Mouse (Mus musculus): ENCODE data around the gene Klhl10. TPM values are rescaled to one million over a fixed set of nuclear protein-coding genes. Genes with fewer than 3 reads are reported as not detected.

Klhl10 gene
- total and polyA plus RNA-seq, 2 experiments from 2014 or later = 0.29 to 0.65 TPM

- H3K9ac ChIP-seq = no peak overlapping the region
- DNase-seq (no peak), ATAC-seq (no peak)
- H3K27me3 ChIP-seq (ENCODE audit: insufficient read depth, low read length) = no peaks in the 10 kb centered on the region
- H3K4me1 ChIP-seq (ENCODE audit: insufficient read depth) = no peaks in the 10 kb centered on the region
- no peak overlapping the region for H3K27ac ChIP-seq (ENCODE audit: low read depth, low read length)
- TF ChIP-seq CTCF (IDR thresholded peaks at IDR 0.05; ENCODE audit: low read depth) = no peak
- H3K4me3 ChIP-seq (ENCODE audit: low read depth, low read length) = no peak overlapping the region
- no peak overlapping the region for H3K4me2 ChIP-seq (ENCODE audit: low read depth)
- H3K9me3 ChIP-seq (ENCODE audit: low read length) = no peaks in the 10 kb centered on the region
- WGBS = 76% methylated on average over 3 of the region's 3 CpGs
- peaks cover 96% of the 10 kb centered on the region for H3K36me3 ChIP-seq (ENCODE audit: insufficient read depth)
Observed at GRCm38 (mm10) chr11:100500241-100500640, 58.5 kb downstream of the Klhl10 start.

GRCm38 (mm10) chr11:100500651-100501050 is 58.9 kb downstream of the Klhl10 start:
- WGBS = 80% methylated on average over 7 of the region's 7 CpGs
- peaks cover 96% of the 10 kb centered on the region for H3K36me3 ChIP-seq (ENCODE audit: insufficient read depth)
- no peak overlapping the region for H3K4me3 ChIP-seq (ENCODE audit: low read depth, low read length)
- H3K27me3 ChIP-seq (ENCODE audit: insufficient read depth, low read length) = no peaks in the 10 kb centered on the region
- H3K9me3 ChIP-seq (ENCODE audit: low read length) = no peaks in the 10 kb centered on the region
- TF ChIP-seq CTCF (IDR thresholded peaks at IDR 0.05; ENCODE audit: low read depth) = no peak
- no peak for ATAC-seq
- no peak for DNase-seq
- no peak overlapping the region for H3K4me2 ChIP-seq (ENCODE audit: low read depth)
- no peaks in the 10 kb centered on the region for H3K4me1 ChIP-seq (ENCODE audit: insufficient read depth)
- no peak overlapping the region for H3K27ac ChIP-seq (ENCODE audit: low read depth, low read length)
- H3K9ac ChIP-seq = no peak overlapping the region

- Histone ChIP-seq H3K9me3 (ENCODE audit: low read length) (no peaks in the 10 kb centered on the region), H3K27me3 (ENCODE audit: insufficient read depth, low read length) (no peaks in the 10 kb centered on the region), H3K27ac (ENCODE audit: low read depth, low read length) (no peak overlapping the region), H3K36me3 (ENCODE audit: insufficient read depth) (peaks cover 93% of the 10 kb centered on the region), H3K4me2 (ENCODE audit: low read depth) (no peak overlapping the region), H3K4me1 (ENCODE audit: insufficient read depth) (no peaks in the 10 kb centered on the region), H3K9ac (no peak overlapping the region), H3K4me3 (ENCODE audit: low read depth, low read length) (no peak overlapping the region)
- no peak for ATAC-seq
- no peak for TF ChIP-seq CTCF (IDR thresholded peaks at IDR 0.05; ENCODE audit: low read depth)
- 14% methylated on average over 6 of the region's 6 CpGs for WGBS
- DNase-seq = no peak
Observed at GRCm38 (mm10) chr11:100501321-100501720, 59.6 kb downstream of the Klhl10 start.

GRCm38 (mm10) chr11:100504990-100505660 is 63.4 kb downstream of the Klhl10 start:
- Histone ChIP-seq H3K27me3 (ENCODE audit: insufficient read depth, low read length) (no peaks in the 10 kb centered on the region), H3K4me1 (ENCODE audit: insufficient read depth) (no peaks in the 10 kb centered on the region), H3K4me2 (ENCODE audit: low read depth) (no peak overlapping the region), H3K27ac (ENCODE audit: low read depth, low read length) (no peak overlapping the region), H3K9me3 (ENCODE audit: low read length) (no peaks in the 10 kb centered on the region), H3K4me3 (ENCODE audit: low read depth, low read length) (no peak overlapping the region), H3K9ac (no peak overlapping the region), H3K36me3 (ENCODE audit: insufficient read depth) (peaks cover 81% of the 10 kb centered on the region)
- DNase-seq (no peak), ATAC-seq (no peak)
- WGBS = 88% methylated on average over 12 of the region's 12 CpGs
- no peak for TF ChIP-seq CTCF (IDR thresholded peaks at IDR 0.05; ENCODE audit: low read depth)

GRCm38 (mm10) chr11:100505997-100506396 is 64.3 kb downstream of the Klhl10 start:
- H3K4me2 ChIP-seq (ENCODE audit: low read depth) = no peak overlapping the region
- TF ChIP-seq CTCF (IDR thresholded peaks at IDR 0.05; ENCODE audit: low read depth) = no peak
- no peaks in the 10 kb centered on the region for H3K9me3 ChIP-seq (ENCODE audit: low read length)
- H3K9ac ChIP-seq = no peak overlapping the region
- WGBS = 81% methylated on average over 8 of the region's 8 CpGs
- ATAC-seq = no peak
- no peak for DNase-seq
- peaks cover 75% of the 10 kb centered on the region for H3K36me3 ChIP-seq (ENCODE audit: insufficient read depth)
- H3K27ac ChIP-seq (ENCODE audit: low read depth, low read length) = no peak overlapping the region
- H3K4me3 ChIP-seq (ENCODE audit: low read depth, low read length) = no peak overlapping the region
- no peaks in the 10 kb centered on the region for H3K27me3 ChIP-seq (ENCODE audit: insufficient read depth, low read length)
- no peaks in the 10 kb centered on the region for H3K4me1 ChIP-seq (ENCODE audit: insufficient read depth)

Small RNA genes within 50 kb of the gene (microRNA-seq; reads per million reads assigned to microRNA genes)
- gene Gm27374 (0 reads per million in 2 experiments), gene Mir7116 (0 to 0.98 reads per million in 2 experiments)

Other genes with a start within 250 kb of the Klhl10 start
- gene Krt9, start 248.7 kb upstream of the Klhl10 start, total RNA-seq (2014; rRNA removed) = not detected in 2 replicates
- 0.06 TPM in 1 of 2 replicates, not detected in the other for gene Krt9, start 248.7 kb upstream of the Klhl10 start, polyA plus RNA-seq (2015; fragmentation: Nextera tagmentation; extraction: Ambion mirVana)
- gene Krt14, start 234.4 kb upstream of the Klhl10 start, total RNA-seq (2014; rRNA removed) = 0.14 and 0.15 TPM in 2 replicates
- 0.63 and 0.88 TPM in 2 replicates for gene Krt14, start 234.4 kb upstream of the Klhl10 start, polyA plus RNA-seq (2015; fragmentation: Nextera tagmentation; extraction: Ambion mirVana)
- not detected in 2 replicates for gene Krt16, start 193.0 kb upstream of the Klhl10 start, total RNA-seq (2014; rRNA removed)
- not detected in 2 replicates for gene Krt16, start 193.0 kb upstream of the Klhl10 start, polyA plus RNA-seq (2015; fragmentation: Nextera tagmentation; extraction: Ambion mirVana)
- 0.31 TPM in 1 of 2 replicates, not detected in the other for gene Krt17, start 180.9 kb upstream of the Klhl10 start, total RNA-seq (2014; rRNA removed)
- 0.47 and 0.51 TPM in 2 replicates for gene Krt17, start 180.9 kb upstream of the Klhl10 start, polyA plus RNA-seq (2015; fragmentation: Nextera tagmentation; extraction: Ambion mirVana)
- not detected in 2 replicates for gene Krt42, start 172.0 kb upstream of the Klhl10 start, total RNA-seq (2014; rRNA removed)
- not detected in 2 replicates for gene Krt42, start 172.0 kb upstream of the Klhl10 start, polyA plus RNA-seq (2015; fragmentation: Nextera tagmentation; extraction: Ambion mirVana)
- 105 and 115 TPM in 2 replicates for gene Eif1, start 122.0 kb upstream of the Klhl10 start, total RNA-seq (2014; rRNA removed)
- 1,342 and 1,370 TPM in 2 replicates for gene Eif1, start 122.0 kb upstream of the Klhl10 start, polyA plus RNA-seq (2015; fragmentation: Nextera tagmentation; extraction: Ambion mirVana)
- gene Gast, start 107.5 kb upstream of the Klhl10 start, total RNA-seq (2014; rRNA removed) = not detected in 2 replicates
- 0.48 and 0.51 TPM in 2 replicates for gene Gast, start 107.5 kb upstream of the Klhl10 start, polyA plus RNA-seq (2015; fragmentation: Nextera tagmentation; extraction: Ambion mirVana)
- 274 and 518 TPM in 2 replicates for gene Hap1, start 85.8 kb upstream of the Klhl10 start, total RNA-seq (2014; rRNA removed)
- gene Hap1, start 85.8 kb upstream of the Klhl10 start, polyA plus RNA-seq (2015; fragmentation: Nextera tagmentation; extraction: Ambion mirVana) = 131 and 237 TPM in 2 replicates
- gene Jup, start 44.2 kb upstream of the Klhl10 start, total RNA-seq (2014; rRNA removed) = 76.6 and 106 TPM in 2 replicates
- 59.4 and 67.0 TPM in 2 replicates for gene Jup, start 44.2 kb upstream of the Klhl10 start, polyA plus RNA-seq (2015; fragmentation: Nextera tagmentation; extraction: Ambion mirVana)
- 16.8 and 27.1 TPM in 2 replicates for gene P3h4, start 27.1 kb upstream of the Klhl10 start, total RNA-seq (2014; rRNA removed)
- 17.9 and 19.8 TPM in 2 replicates for gene P3h4, start 27.1 kb upstream of the Klhl10 start, polyA plus RNA-seq (2015; fragmentation: Nextera tagmentation; extraction: Ambion mirVana)
- gene Fkbp10, start 26.2 kb upstream of the Klhl10 start, total RNA-seq (2014; rRNA removed) = 18.1 and 34.6 TPM in 2 replicates
- 23.3 and 23.4 TPM in 2 replicates for gene Fkbp10, start 26.2 kb upstream of the Klhl10 start, polyA plus RNA-seq (2015; fragmentation: Nextera tagmentation; extraction: Ambion mirVana)
- gene Nt5c3b, start 109 bp upstream of the Klhl10 start, total RNA-seq (2014; rRNA removed) = 63.0 and 80.5 TPM in 2 replicates
- gene Nt5c3b, start 109 bp upstream of the Klhl10 start, polyA plus RNA-seq (2015; fragmentation: Nextera tagmentation; extraction: Ambion mirVana) = 113 and 118 TPM in 2 replicates
- 60.1 and 73.9 TPM in 2 replicates for gene Klhl11, start 30.8 kb downstream of the Klhl10 start, total RNA-seq (2014; rRNA removed)
- 7.8 and 9.6 TPM in 2 replicates for gene Klhl11, start 30.8 kb downstream of the Klhl10 start, polyA plus RNA-seq (2015; fragmentation: Nextera tagmentation; extraction: Ambion mirVana)
- gene Acly, start 86.1 kb downstream of the Klhl10 start, total RNA-seq (2014; rRNA removed) = 199 and 203 TPM in 2 replicates
- gene Acly, start 86.1 kb downstream of the Klhl10 start, polyA plus RNA-seq (2015; fragmentation: Nextera tagmentation; extraction: Ambion mirVana) = 89.9 and 109 TPM in 2 replicates
- gene Ttc25, start 103.7 kb downstream of the Klhl10 start, total RNA-seq (2014; rRNA removed) = 1.2 and 2.2 TPM in 2 replicates
- 1.1 and 1.8 TPM in 2 replicates for gene Ttc25, start 103.7 kb downstream of the Klhl10 start, polyA plus RNA-seq (2015; fragmentation: Nextera tagmentation; extraction: Ambion mirVana)
- gene Cnp, start 133.0 kb downstream of the Klhl10 start, total RNA-seq (2014; rRNA removed) = 37.3 and 41.5 TPM in 2 replicates
- 44.8 and 56.2 TPM in 2 replicates for gene Cnp, start 133.0 kb downstream of the Klhl10 start, polyA plus RNA-seq (2015; fragmentation: Nextera tagmentation; extraction: Ambion mirVana)
- 83.0 and 100 TPM in 2 replicates for gene Nkiras2, start 177.3 kb downstream of the Klhl10 start, total RNA-seq (2014; rRNA removed)
- gene Nkiras2, start 177.3 kb downstream of the Klhl10 start, polyA plus RNA-seq (2015; fragmentation: Nextera tagmentation; extraction: Ambion mirVana) = 81.1 and 81.4 TPM in 2 replicates
- 104 and 111 TPM in 2 replicates for gene Dnajc7, start 178.3 kb downstream of the Klhl10 start, total RNA-seq (2014; rRNA removed)
- 232 and 248 TPM in 2 replicates for gene Dnajc7, start 178.3 kb downstream of the Klhl10 start, polyA plus RNA-seq (2015; fragmentation: Nextera tagmentation; extraction: Ambion mirVana)